Mouse (Mus musculus) embryonic facial prominence, embryonic 11.5 days (tissue): ENCODE data around the gene Scp2d1. TPM values are rescaled to one million over a fixed set of nuclear protein-coding genes. Genes with fewer than 3 reads are reported as not detected.

Experiments
- ATAC-seq: fragments of 200-750 bp; cut with Nextera tagmentation; replicated peaks from 2 replicates; pipeline ENCODE4 v1.8.0; 2017; ENCODE audit warnings: low read depth; ENCODE audit not compliant: insufficient number of reproducible peaks, low FRiP score, low TSS enrichment
- DNase-seq: peaks from one replicate; pipeline ENCODE4 v3.0.0-alpha.2; 2015; ENCODE audit warnings: low spot score
- H3K27ac ChIP-seq: fragments of 300-500 bp; sonication (generic); replicated peaks from 2 replicates; pipeline ENCODE4 v1.5.1; 2014; ENCODE audit warnings: mild to moderate bottlenecking, low read depth, low read length, control low read depth
- H3K27me3 ChIP-seq: fragments of 300-500 bp; sonication (generic); 2 replicates; pipeline ENCODE4 v1.6.1; 2014; ENCODE audit warnings: mild to moderate bottlenecking, low read length, moderate library complexity, mixed read lengths; ENCODE audit not compliant: control insufficient read depth, insufficient read depth
- H3K36me3 ChIP-seq: fragments of 300-500 bp; sonication (generic); replicated peaks from 2 replicates; pipeline ENCODE4 v1.6.1; 2014; ENCODE audit warnings: low read depth, mild to moderate bottlenecking, low read length, moderate library complexity, mixed read lengths; ENCODE audit not compliant: control insufficient read depth, insufficient read depth
- H3K4me1 ChIP-seq: fragments of 300-500 bp; sonication (generic); 2 replicates; pipeline ENCODE4 v1.6.1; 2014; ENCODE audit warnings: low read length, mixed read lengths; ENCODE audit not compliant: control insufficient read depth, insufficient read depth
- H3K4me2 ChIP-seq: fragments of 300-500 bp; sonication (generic); 2 replicates; pipeline ENCODE4 v1.6.1; 2014; ENCODE audit warnings: low read depth, mild to moderate bottlenecking, control low read depth, low read length, moderate library complexity
- H3K4me3 ChIP-seq: fragments of 300-500 bp; sonication (generic); 2 replicates; pipeline ENCODE4 v1.5.1; 2014; ENCODE audit warnings: low read depth, low read length, control low read depth
- H3K9ac ChIP-seq: fragments of 300-500 bp; sonication (generic); replicated peaks from 2 replicates; pipeline ENCODE4 v1.6.1; 2014; ENCODE audit warnings: mild to moderate bottlenecking, control low read depth, low read length
- H3K9me3 ChIP-seq: fragments of 300-500 bp; sonication (generic); replicated peaks from 2 replicates; pipeline ENCODE4 v1.6.1; 2016; ENCODE audit warnings: mild to moderate bottlenecking, low read length, inconsistent platforms, mixed read lengths; ENCODE audit not compliant: control insufficient read depth
- WGBS: fragments of 180-500 bp; shearing (Covaris S2); extraction: QIAGEN DNeasy Blood & Tissue Kit; methylation state at CpG from one replicate; pipeline ENCODE4 v1.1.7; 2014; 5-methylcytosine and 5-hydroxymethylcytosine counted together
- polyA plus RNA-seq: library from polyadenylated mRNA; unstranded; fragments of >200 nt; fragmentation: Nextera tagmentation; extraction: Ambion mirVana; gene quantifications from 2 replicates; pipeline ENCODE4 v1.2.1, GENCODE M21; 2014

The Scp2d1 gene
- polyA plus RNA-seq, 1 experiment from 2014 or later: not detected

GRCm38 (mm10) chr2:144783831-144784230 lies 39.6 kb upstream of the Scp2d1 start:
- Histone ChIP-seq H3K4me3 (no peak overlapping the region), H3K9ac (no peak overlapping the region), H3K36me3 (no peaks in the 10 kb centered on the region), H3K9me3 (no peaks in the 10 kb centered on the region), H3K27me3 (no peaks in the 10 kb centered on the region), H3K4me1 (no peaks in the 10 kb centered on the region), H3K27ac (no peak overlapping the region), H3K4me2 (no peak overlapping the region)
- 89% methylated on average over 6 of the region's 6 CpGs for WGBS
- ATAC-seq (no peak), DNase-seq (no peak)

GRCm38 (mm10) chr2:144791671-144792294 lies 31.7 kb upstream of the Scp2d1 start:
- no peaks in the 10 kb centered on the region for H3K4me1 ChIP-seq
- no peak overlapping the region for H3K4me3 ChIP-seq
- ATAC-seq: no peak
- 78% methylated on average over 14 of the region's 14 CpGs for WGBS
- no peaks in the 10 kb centered on the region for H3K27me3 ChIP-seq
- no peak for DNase-seq
- no peaks in the 10 kb centered on the region for H3K36me3 ChIP-seq
- no peak overlapping the region for H3K27ac ChIP-seq
- no peak overlapping the region for H3K4me2 ChIP-seq
- no peaks in the 10 kb centered on the region for H3K9me3 ChIP-seq
- H3K9ac ChIP-seq: no peak overlapping the region

GRCm38 (mm10) chr2:144797515-144797914 lies 25.9 kb upstream of the Scp2d1 start:
- 72% methylated on average over 8 of the region's 8 CpGs for WGBS
- H3K36me3 ChIP-seq: no peaks in the 10 kb centered on the region

DNA sequence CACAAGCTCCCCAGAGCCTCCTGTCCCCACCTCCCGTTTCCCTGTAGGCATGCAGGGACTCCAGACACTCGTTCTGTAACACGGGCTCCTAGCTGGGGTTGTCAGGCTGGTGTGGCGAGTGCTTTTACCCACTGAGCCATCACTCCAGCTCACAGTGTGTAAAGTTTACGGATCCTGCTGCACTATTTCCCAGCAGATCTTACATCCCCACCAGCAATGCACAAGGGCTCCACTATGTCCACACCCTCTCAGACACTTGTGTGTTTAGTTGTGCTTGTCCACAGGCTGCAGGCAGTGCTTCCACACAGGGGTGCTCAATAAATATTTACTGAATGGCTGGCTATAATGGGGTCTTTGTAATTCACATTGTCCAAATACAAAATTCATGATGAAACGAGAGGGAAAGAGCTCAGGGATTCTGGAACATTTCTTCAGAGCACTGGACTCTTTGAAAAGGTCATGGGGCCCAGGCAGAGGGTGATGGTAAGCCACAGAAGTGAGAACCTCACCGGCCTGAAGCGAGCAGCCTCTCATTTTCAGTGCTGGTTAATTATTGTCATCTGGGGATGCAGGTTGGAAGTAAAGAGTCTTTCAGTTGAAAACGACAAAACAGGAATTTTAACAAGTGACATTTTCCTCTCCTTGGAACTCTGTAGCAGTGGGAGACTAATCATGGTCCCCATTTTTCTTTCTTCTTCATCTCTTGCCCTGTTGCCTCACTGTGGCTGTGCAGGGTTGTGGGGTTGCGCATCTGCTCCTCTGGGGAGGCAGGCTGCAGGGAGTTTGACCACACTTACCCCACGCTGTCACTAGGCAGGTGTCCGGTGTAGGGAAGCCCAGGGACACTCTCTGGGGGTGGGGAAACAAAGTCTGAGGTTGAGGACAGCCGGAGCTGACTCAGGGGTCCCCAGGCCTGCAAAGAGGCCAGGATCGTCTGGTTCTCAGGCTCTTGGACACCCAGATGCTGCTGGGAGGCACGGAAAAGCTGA lies 15.4 kb upstream of the Scp2d1 start:
- DNase-seq: no peak
- ATAC-seq: 0 out of 2 replicates have a peak, but pooled peaks have one; percentile 52
- no peak overlapping the region for H3K4me3 ChIP-seq
- no peak overlapping the region for H3K9ac ChIP-seq
- H3K4me1 ChIP-seq: no peaks in the 10 kb centered on the region
- no peaks in the 10 kb centered on the region for H3K9me3 ChIP-seq
- no peak overlapping the region for H3K4me2 ChIP-seq
- H3K27ac ChIP-seq: no peak overlapping the region
- WGBS: 52% methylated on average over 15 of the region's 15 CpGs
- H3K36me3 ChIP-seq: no peaks in the 10 kb centered on the region
- no peaks in the 10 kb centered on the region for H3K27me3 ChIP-seq

More at GRCm38 (mm10) chr2:144797515-144797914, 25.9 kb upstream of the Scp2d1 start:
- no peak overlapping the region for H3K4me2 ChIP-seq
- H3K4me3 ChIP-seq: no peak overlapping the region
- no peak overlapping the region for H3K9ac ChIP-seq
- H3K4me1 ChIP-seq: no peaks in the 10 kb centered on the region
- no peak for ATAC-seq
- DNase-seq: no peak
- H3K27ac ChIP-seq: no peak overlapping the region
- no peaks in the 10 kb centered on the region for H3K9me3 ChIP-seq
- no peaks in the 10 kb centered on the region for H3K27me3 ChIP-seq

DNA sequence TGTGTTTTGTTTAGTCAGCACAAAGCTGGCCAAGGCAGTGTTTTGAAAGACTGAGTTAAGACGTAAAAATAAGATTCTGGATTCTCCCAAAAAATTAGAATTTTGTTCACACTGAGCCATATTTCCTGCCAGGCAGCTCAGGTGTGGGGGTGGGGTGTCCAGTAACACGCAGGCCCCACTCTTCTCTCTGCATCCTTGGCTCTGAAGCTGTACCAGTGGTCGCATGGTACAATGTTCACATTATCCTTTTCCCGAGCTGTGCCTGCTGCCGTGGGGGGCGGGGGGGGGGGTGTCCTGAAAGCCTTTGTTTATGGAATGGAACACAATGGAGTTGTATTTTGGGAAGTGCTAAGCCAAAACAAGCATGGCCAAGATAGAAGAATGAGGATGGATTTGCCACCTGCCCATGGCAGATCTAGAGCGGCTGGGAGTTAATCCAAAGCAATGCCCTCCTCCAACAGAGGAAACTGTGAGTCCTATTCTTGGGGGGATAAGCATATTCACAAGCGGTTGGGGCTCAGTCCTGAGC lies 5.1 kb downstream of the Scp2d1 start:
- Histone ChIP-seq H3K4me3 (no peak overlapping the region), H3K36me3 (no peaks in the 10 kb centered on the region), H3K9me3 (no peaks in the 10 kb centered on the region), H3K27ac (no peak overlapping the region), H3K27me3 (no peaks in the 10 kb centered on the region), H3K4me2 (no peak overlapping the region), H3K9ac (no peak overlapping the region), H3K4me1 (no peaks in the 10 kb centered on the region)
- DNase-seq (no peak), ATAC-seq (no peak)
- WGBS: 74% methylated on average over 8 of the region's 8 CpGs

DNA sequence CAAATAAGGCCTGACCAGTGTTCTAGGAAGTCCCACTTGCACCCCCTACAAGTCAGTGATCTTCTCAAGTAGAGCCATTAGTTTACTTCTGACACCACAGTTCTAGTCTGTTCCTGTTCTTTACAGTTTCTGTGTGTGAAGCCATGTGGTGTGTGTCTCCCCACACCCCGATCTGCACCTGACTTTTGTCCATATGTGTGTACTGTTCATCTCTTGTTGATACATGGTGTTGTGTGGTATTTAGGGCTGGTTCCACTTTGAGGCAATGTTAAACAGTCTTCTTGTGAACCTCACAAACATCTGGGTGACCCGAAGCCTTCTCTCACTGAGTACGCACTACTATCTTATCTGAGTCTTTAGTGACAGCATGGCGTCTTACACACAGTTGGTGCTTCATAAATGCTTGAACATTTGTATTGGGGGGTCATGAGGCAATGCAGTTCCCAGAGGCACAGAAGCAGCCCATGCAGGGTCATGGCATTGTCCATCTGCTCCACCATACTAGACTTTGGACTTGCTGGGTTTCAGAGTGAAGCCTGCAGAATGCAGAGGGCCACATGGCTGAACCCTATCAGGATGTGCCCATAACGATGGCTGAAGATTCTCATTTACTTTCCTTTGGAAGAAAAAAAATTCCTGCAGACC lies 13.3 kb downstream of the Scp2d1 start:
- H3K9me3 ChIP-seq: no peaks in the 10 kb centered on the region
- ATAC-seq (no peak), DNase-seq (no peak)
- no peaks in the 10 kb centered on the region for H3K27me3 ChIP-seq
- H3K36me3 ChIP-seq: no peaks in the 10 kb centered on the region
- no peak overlapping the region for H3K9ac ChIP-seq
- WGBS: 86% methylated on average over 5 of the region's 5 CpGs
- no peaks in the 10 kb centered on the region for H3K4me1 ChIP-seq
- H3K27ac ChIP-seq: no peak overlapping the region
- no peak overlapping the region for H3K4me3 ChIP-seq
- no peak overlapping the region for H3K4me2 ChIP-seq

GRCm38 (mm10) chr2:144837312-144837679 lies 13.8 kb downstream of the Scp2d1 start:
- Histone ChIP-seq H3K9me3 (no peaks in the 10 kb centered on the region), H3K27ac (no peak overlapping the region), H3K4me1 (no peaks in the 10 kb centered on the region), H3K4me2 (no peak overlapping the region), H3K27me3 (no peaks in the 10 kb centered on the region), H3K36me3 (no peaks in the 10 kb centered on the region), H3K4me3 (no peak overlapping the region), H3K9ac (no peak overlapping the region)
- ATAC-seq: no peak
- WGBS: 84% methylated on average over 3 of the region's 3 CpGs
- DNase-seq: no peak
